Mouse (Mus musculus) kidney, embryonic 15.5 days (tissue): ENCODE results near the gene Aprt. TPM values are rescaled to one million over a fixed set of nuclear protein-coding genes. Genes with fewer than 3 reads are reported as not detected.

ENCODE experiments used
- ATAC-seq: fragments of 200-750 bp; cut with Nextera tagmentation; replicated peaks from 2 replicates; pipeline ENCODE4 v1.8.0; 2017; ENCODE audit warnings: moderate TSS enrichment; ENCODE audit not compliant: low FRiP score
- H3K27ac ChIP-seq: fragments of 300-500 bp; sonication (generic); 2 replicates; pipeline ENCODE4 v1.5.1; 2015; ENCODE audit warnings: mild to moderate bottlenecking, inconsistent platforms
- H3K27me3 ChIP-seq: fragments of 300-500 bp; sonication (generic); 2 replicates; pipeline ENCODE4 v1.6.1; 2015; ENCODE audit warnings: inconsistent platforms
- H3K36me3 ChIP-seq: fragments of 300-500 bp; sonication (generic); 2 replicates; pipeline ENCODE4 v1.6.1; 2015; ENCODE audit warnings: inconsistent platforms
- H3K4me1 ChIP-seq: fragments of 300-500 bp; sonication (generic); 2 replicates; pipeline ENCODE4 v1.6.1; 2015; ENCODE audit warnings: inconsistent platforms
- H3K4me2 ChIP-seq: fragments of 300-500 bp; sonication (generic); 2 replicates; pipeline ENCODE4 v1.6.1; 2015; ENCODE audit warnings: moderate library complexity, mild to moderate bottlenecking, inconsistent platforms
- H3K4me3 ChIP-seq: fragments of 300-500 bp; sonication (generic); replicated peaks from 2 replicates; pipeline ENCODE4 v1.5.1; 2015; ENCODE audit warnings: mild to moderate bottlenecking, inconsistent platforms
- H3K9ac ChIP-seq: fragments of 300-500 bp; sonication (generic); 2 replicates; pipeline ENCODE4 v1.6.1; 2015; ENCODE audit warnings: mild to moderate bottlenecking, inconsistent platforms
- H3K9me3 ChIP-seq: fragments of 300-500 bp; sonication (generic); replicated peaks from 2 replicates; pipeline ENCODE4 v1.6.1; 2016; ENCODE audit warnings: inconsistent platforms
- WGBS: fragments of 180-500 bp; shearing (Covaris S2); methylation state at CpG from one replicate; pipeline ENCODE4 v1.1.7; 2015; ENCODE audit warnings: mixed read lengths; 5-methylcytosine and 5-hydroxymethylcytosine counted together
- polyA plus RNA-seq: library from polyadenylated mRNA; unstranded; fragments of >200 nt; fragmentation: Nextera tagmentation; extraction: Ambion mirVana; gene quantifications from 2 replicates; pipeline ENCODE4 v1.2.1, GENCODE M21; 2015

Aprt gene
- polyA plus RNA-seq, 1 experiment from 2014 or later, result 353 TPM

DNA sequence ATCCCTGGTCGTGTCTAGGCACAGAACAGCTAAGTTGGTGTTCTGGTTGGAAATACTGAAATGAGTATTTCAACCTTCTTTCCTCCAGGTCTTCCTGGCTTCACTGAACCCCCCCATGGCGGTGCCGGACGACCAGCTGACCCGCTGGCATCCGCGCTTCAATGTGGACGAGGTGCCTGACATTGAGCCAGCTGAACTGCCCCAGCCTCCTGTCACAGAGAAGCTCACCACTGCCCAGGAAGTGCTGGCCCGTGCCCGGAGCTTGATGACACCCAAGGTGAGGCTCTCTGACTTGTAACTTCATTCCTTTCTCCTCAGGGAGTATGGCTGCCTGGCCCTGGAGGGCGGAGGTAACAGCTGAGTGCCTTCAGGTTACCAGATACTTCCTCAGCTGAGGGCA, 5.6 kb downstream of the Aprt start:
- Histone ChIP-seq H3K4me1 (peaks cover 65% of the 10 kb centered on the region), H3K9me3 (no peaks in the 10 kb centered on the region), H3K4me3 (no peak overlapping the region), H3K4me2 (no peak overlapping the region), H3K27me3 (no peaks in the 10 kb centered on the region), H3K27ac (no peak overlapping the region), H3K36me3 (peaks cover 54% of the 10 kb centered on the region), H3K9ac (no peak overlapping the region)
- WGBS, result 89% methylated on average over 11 of the region's 11 CpGs
- no peak for ATAC-seq

DNA sequence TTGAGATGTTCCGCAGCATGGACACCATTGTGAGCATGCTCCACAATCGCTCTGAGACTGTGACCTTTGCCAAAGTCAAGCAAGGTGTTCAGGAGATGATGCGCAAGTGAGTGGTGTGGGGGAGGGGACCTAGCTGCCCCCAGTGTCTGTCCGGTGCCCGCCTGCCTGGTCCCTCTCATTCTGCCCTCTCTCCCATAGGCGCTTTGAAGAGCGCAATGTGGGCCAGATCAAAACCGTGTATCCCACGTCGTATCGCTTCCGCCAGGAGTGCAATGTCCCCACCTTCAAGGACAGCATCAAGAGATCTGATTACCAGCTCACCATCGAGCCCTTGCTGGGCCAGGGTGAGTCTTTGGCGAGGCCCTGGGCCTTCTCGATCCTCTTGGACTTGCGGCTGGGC, 6.7 kb downstream of the Aprt start:
- Histone ChIP-seq H3K27ac (no peak overlapping the region), H3K4me3 (peak overlapping the region; percentile 91; the same call in 1 of the 2 replicates), H3K4me2 (no peak overlapping the region), H3K27me3 (no peaks in the 10 kb centered on the region), H3K9me3 (no peaks in the 10 kb centered on the region), H3K9ac (no peak overlapping the region), H3K36me3 (peaks cover 54% of the 10 kb centered on the region), H3K4me1 (peaks cover 53% of the 10 kb centered on the region)
- no peak for ATAC-seq
- 95% methylated on average over 16 of the region's 16 CpGs for WGBS

DNA sequence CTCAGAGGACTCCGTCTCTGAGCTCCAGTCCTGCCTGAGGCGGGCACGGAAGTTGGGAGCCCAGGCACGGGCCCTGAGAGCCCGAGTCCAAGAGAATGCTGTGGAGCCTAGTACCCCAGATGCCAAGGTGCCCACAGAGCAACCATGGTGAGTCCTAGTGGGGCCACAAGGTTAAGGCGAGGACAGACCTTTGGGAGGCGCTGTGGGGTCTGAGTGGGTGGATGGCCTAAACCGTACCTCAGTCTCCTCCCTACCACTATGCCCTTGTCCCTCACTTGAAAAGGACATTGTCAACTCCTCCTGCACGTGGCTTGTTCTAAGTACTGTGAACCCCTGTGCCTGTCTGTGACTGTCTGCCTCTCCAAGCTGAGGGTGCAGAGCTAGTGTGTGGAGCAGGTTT, 7.4 kb downstream of the Aprt start:
- Histone ChIP-seq H3K4me2 (peak overlapping the region; percentile 83), H3K27ac (peak overlapping the region; percentile 37; the same call in 1 of the 2 replicates), H3K9me3 (no peaks in the 10 kb centered on the region), H3K4me3 (peak overlapping the region; percentile 91), H3K27me3 (no peaks in the 10 kb centered on the region), H3K36me3 (peaks cover 51% of the 10 kb centered on the region), H3K9ac (peak overlapping the region; percentile 90), H3K4me1 (peaks cover 47% of the 10 kb centered on the region)
- WGBS, result 65% methylated on average over 9 of the region's 9 CpGs
- no peak for ATAC-seq

DNA sequence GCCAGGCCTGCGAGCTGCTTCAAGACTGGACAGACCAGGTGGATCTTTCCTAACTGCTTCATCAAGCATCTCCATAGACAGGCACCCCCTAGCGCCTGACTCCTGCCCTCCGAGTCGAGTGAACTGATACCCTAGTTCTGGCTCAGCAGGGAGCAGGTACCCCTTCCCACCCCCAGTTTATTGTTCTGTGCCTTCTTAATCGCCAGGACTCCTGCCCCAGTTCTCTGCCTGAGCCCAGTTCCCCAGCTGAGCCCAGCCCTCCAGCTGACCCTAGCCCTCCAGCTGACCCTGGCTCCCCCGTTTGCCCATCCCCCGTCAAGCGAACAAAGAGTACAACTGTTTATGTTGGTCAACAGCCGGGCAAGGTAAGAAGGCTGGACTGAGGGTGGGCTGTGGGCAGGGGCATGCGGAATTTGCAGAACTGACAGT, 7.8 kb downstream of the Aprt start:
- Histone ChIP-seq H3K27me3 (no peaks in the 10 kb centered on the region), H3K36me3 (peaks cover 47% of the 10 kb centered on the region), H3K9ac (peak overlapping the region; percentile 90), H3K9me3 (no peaks in the 10 kb centered on the region), H3K27ac (peak overlapping the region; percentile 37; the same call in 1 of the 2 replicates), H3K4me2 (peak overlapping the region; percentile 83), H3K4me3 (peak overlapping the region; percentile 91), H3K4me1 (peaks cover 42% of the 10 kb centered on the region)
- ATAC-seq, result no peak
- whole genome bisulfite sequencing, result 8% methylated on average over 10 of the region's 10 CpGs

DNA sequence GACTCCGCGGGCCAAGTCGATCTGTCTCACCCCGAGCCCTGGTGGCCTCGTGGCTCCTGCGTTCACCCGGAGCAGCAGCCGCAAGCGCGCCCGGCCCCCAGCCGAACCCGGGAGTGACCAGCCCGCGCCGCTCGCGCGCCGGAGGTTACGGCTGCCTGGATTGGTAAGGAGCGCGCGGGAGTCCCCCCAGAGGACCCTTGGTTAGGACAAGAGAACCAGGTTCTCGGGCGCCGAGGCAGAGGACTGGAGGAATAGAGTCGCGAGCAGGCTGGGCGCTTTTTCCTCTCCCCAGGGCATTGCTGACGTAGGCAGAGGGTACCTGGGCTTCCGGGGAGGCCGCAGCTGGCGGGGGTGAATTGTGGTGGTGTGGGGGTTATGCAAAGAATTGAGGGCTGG, 8.6 kb downstream of the Aprt start:
- H3K36me3 ChIP-seq, result peaks cover 40% of the 10 kb centered on the region
- H3K27me3 ChIP-seq, result no peaks in the 10 kb centered on the region
- ATAC-seq, result peak; percentile 41
- peak overlapping the region; percentile 90 for H3K9ac ChIP-seq
- no peaks in the 10 kb centered on the region for H3K9me3 ChIP-seq
- 0% methylated on average over 34 of the region's 34 CpGs for WGBS
- H3K27ac ChIP-seq, result peak overlapping the region; percentile 97
- peak overlapping the region; percentile 83 for H3K4me2 ChIP-seq
- H3K4me1 ChIP-seq, result peaks cover 37% of the 10 kb centered on the region
- peak overlapping the region; percentile 91 for H3K4me3 ChIP-seq

DNA sequence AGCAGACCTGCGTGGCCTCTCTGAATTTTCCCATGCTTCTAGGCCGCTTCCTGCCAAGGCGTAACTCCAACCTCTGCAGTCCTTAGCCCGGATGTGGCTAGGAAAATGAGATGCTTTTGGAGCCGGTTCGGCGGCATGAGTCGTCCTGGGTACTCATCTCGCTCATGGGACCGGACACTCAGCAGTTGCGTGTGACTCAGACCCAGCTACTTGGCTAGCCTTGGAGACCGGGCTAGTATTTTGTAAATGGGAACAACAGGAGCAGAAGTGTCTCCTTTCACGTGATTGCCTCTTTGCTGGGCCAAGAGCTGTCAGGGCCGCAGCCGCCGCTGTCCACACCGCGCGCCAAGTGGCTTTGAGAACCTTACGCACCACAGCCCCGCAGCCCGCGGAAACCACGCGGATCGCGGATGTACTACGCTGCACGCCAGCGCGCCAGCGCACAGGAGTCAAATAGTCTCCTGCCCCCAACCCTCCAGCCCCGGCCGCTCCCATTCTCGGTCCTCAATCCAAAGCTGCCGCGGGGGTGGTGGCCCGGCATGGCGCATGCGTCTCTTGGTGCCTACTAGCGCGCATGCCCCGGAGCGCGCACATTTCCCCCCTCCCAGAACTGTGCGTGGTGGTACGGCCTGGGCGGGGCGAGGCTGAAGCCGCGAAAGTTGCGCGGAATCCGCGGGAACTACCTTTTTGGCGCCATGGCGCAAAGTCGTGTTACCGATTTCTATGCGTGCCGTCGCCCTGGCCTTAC, 9.2 kb downstream of the Aprt start, which contains the start of gene Cdt1:
TSS of gene Cdt1 (plus strand) at position 655 of the 748 bp plus-strand sequence.
- H3K27me3 ChIP-seq, result no peaks in the 10 kb centered on the region
- H3K9me3 ChIP-seq, result no peaks in the 10 kb centered on the region
- H3K9ac ChIP-seq, result peak within 1 kb of the TSS; percentile 90
- H3K4me2 ChIP-seq, result peak within 1 kb of the TSS; percentile 83
- ATAC-seq, result peak; percentile 95
- H3K4me1 ChIP-seq, result peaks cover 35% of the 10 kb centered on the region
- H3K4me3 ChIP-seq, result peak within 1 kb of the TSS; percentile 91
- under 1% methylated on average over 62 of the region's 62 CpGs for WGBS
- H3K27ac ChIP-seq, result peak within 1 kb of the TSS; percentile 97
- peaks cover 34% of the 10 kb centered on the region for H3K36me3 ChIP-seq

DNA sequence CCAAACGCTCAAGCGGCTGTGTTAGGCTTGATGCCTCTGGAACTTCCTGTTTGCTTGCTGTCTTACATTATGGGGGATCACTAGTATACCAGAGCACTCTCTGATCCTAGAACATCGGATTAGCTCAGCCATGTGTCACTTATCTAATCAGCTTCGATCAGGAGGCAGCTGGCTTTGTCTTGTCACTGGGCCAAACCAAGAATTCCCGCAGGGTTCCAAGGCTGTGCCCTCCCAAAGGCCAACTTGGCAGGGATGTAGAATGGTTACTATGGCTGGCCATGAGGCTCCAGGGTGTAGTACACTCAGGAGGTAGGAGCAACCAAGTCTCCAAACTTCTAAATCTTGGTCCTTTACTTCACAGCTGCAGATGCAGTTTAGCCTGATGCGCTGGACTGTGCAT, 9.9 kb downstream of the Aprt start:
- WGBS, result 43% methylated on average over 6 of the region's 6 CpGs
- peaks cover 35% of the 10 kb centered on the region for H3K4me1 ChIP-seq
- peak overlapping the region; percentile 91 for H3K4me3 ChIP-seq
- no peaks in the 10 kb centered on the region for H3K9me3 ChIP-seq
- H3K4me2 ChIP-seq, result peak overlapping the region; percentile 83
- no peak for ATAC-seq
- peak overlapping the region; percentile 97 for H3K27ac ChIP-seq
- no peaks in the 10 kb centered on the region for H3K27me3 ChIP-seq
- H3K36me3 ChIP-seq, result peaks cover 26% of the 10 kb centered on the region
- peak overlapping the region; percentile 90 for H3K9ac ChIP-seq

DNA sequence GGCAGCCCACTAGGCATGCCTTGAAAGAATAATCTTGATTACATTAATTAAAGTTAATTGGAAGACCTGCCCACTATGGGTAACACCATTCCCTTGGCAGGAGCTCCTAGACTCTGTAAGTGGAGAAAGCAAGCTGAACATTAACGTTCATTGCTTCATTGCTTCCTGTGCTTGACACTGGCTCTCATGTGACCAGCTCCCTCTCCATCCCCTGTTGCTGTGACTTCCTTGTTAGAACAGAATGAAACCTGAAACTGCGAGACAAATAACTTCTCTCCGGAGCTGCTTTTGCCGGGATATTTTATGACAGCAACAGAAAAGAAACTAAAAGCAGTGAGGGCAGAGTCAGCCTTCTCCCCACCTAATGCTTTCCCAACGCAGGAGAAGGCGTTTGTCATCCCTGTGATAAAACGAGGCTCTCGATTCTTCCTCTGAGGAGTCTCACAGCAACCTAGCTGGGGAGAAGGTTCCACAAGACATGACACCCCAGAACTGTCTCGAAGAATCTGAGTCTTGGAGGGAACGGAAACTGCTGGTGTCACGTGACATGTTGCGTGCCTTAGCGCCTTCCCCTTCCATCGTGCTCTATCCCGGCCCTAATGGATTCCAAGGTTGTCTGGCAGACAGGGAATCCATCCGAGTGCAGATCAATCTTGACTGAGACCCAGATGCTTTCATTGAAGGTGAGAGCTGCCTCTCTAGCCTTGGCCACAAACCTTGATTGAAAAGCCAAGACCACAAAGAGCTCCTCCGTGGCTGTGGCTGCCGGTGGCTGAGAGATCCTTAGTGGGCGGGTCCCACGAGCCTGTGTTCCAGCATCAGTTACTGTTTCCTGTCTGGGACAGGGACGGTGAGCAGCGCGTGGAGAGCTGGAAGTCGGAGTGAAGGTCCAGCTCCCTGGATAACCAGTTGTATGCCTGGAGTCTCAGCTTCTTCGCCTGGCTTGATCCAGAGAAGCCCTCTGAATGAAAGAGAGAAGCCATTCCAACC, 12.1 kb downstream of the Aprt start:
- peak overlapping the region; percentile 46 for H3K27ac ChIP-seq
- ATAC-seq, result no peak
- no peak overlapping the region for H3K9ac ChIP-seq
- H3K4me1 ChIP-seq, result peaks cover 28% of the 10 kb centered on the region
- no peaks in the 10 kb centered on the region for H3K9me3 ChIP-seq
- WGBS, result 67% methylated on average over 25 of the region's 25 CpGs
- peaks cover 5% of the 10 kb centered on the region for H3K36me3 ChIP-seq
- H3K4me3 ChIP-seq, result no peak overlapping the region
- peak overlapping the region; percentile 6; the same call in 1 of the 2 replicates for H3K4me2 ChIP-seq
- no peaks in the 10 kb centered on the region for H3K27me3 ChIP-seq

DNA sequence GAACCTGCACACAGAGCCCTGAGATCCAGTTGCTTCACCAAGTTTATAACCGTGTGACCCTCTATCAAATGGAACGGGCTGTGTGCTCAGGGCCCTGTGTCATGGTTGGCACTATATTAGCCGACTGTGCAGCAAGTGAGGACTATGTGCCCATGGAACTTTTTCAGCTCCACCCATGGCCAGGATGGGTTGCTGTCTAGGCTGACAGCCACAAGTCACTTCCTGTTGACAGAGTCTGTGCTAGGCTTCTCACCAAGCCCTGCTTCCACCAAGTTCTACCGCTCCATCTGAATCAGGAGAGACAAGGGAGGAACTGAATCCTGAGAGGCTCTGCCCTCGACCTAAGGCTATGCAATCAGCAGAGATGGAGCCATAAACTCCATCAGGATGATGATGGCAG, 15.5 kb downstream of the Aprt start:
- H3K9me3 ChIP-seq, result no peaks in the 10 kb centered on the region
- no peak overlapping the region for H3K4me3 ChIP-seq
- H3K9ac ChIP-seq, result no peak overlapping the region
- H3K27me3 ChIP-seq, result no peaks in the 10 kb centered on the region
- peaks cover 26% of the 10 kb centered on the region for H3K4me1 ChIP-seq
- H3K36me3 ChIP-seq, result no peaks in the 10 kb centered on the region
- WGBS, result 79% methylated on average over 5 of the region's 5 CpGs
- no peak overlapping the region for H3K4me2 ChIP-seq
- no peak overlapping the region for H3K27ac ChIP-seq
- no peak for ATAC-seq

DNA sequence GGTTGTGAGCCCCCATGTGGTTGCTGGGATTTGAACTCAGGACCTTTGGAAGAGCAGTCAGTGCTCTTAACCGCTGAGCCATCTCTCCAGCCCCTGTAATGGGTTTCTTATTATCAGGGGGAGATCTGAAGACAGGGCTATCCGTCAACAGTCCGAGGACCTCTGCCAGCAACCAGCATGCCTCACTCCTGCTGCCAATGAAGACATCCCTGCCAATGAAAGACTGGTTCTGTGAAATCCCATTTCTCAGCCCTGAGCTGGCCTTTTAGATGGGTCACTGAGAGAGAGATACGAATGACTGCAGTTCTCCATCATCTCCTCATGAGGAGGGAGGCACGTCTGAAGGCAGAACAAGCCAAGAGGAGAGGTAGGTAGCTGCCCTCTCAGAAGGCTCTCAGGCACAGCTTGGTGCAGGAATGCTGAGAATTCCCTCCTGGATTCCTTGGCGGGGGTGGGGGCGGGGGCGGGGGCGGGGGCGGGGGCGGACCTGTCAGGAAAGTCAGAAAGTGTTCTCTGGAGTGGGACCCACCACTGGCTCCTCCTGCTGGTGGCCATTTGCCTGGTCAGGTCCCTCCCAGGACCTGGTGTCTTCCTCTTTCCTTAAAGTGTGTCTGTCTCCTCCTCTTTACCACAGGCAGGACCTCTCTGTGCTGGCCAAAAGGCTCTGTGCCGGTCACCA, 17.9 kb downstream of the Aprt start:
- H3K9ac ChIP-seq, result no peak overlapping the region
- peaks cover 30% of the 10 kb centered on the region for H3K4me1 ChIP-seq
- no peak overlapping the region for H3K4me3 ChIP-seq
- H3K4me2 ChIP-seq, result no peak overlapping the region
- H3K36me3 ChIP-seq, result no peaks in the 10 kb centered on the region
- H3K9me3 ChIP-seq, result no peaks in the 10 kb centered on the region
- H3K27me3 ChIP-seq, result no peaks in the 10 kb centered on the region
- WGBS, result 18% methylated on average over 12 of the region's 12 CpGs
- H3K27ac ChIP-seq, result peak overlapping the region; percentile 71
- ATAC-seq, result peak; percentile 50; the same call in 1 of the 2 replicates

DNA sequence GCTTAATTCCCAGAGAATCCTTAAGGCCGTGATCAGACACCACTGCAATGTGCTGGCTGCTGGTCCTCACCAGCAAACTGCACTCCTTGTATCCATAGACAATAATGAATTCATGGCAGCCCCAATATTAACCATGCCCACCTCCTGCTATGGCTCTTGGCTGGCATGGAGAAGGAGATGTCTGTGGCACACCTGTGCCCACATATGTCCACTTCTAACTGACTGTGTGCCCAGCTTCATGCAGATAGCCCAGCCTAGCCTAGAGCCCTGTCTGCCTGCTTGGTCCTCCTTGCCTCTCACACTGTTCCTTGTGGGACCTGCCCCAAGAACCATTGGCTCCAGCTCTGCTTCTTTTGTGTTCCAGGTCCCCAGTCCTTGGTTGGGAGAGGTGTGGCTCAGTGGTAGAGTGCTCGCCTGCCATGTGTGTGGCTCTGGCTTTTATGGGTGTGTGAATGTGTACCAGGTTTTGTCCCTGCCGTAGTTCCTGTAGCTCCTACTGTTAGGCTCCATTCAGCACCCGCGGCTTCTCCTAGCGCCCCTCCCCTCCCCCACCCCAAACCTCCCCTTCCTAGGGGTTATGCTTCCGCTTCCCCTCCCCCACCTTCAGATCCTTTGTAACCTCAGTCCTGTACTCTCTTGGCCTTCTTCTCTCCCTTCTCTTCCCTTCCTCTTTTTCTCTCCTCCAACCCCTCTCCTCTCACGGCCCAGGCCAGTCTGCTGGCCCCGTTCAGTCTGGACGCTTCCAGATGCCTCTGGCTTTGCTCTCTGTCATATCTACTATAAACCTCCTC, 19.3 kb downstream of the Aprt start:
- Histone ChIP-seq H3K4me3 (no peak overlapping the region), H3K36me3 (no peaks in the 10 kb centered on the region), H3K27me3 (no peaks in the 10 kb centered on the region), H3K9me3 (no peaks in the 10 kb centered on the region), H3K4me2 (no peak overlapping the region; the same call in 1 of the 2 replicates), H3K27ac (0 out of 2 replicates have a peak overlapping the region, but pooled peaks have one; percentile 82), H3K4me1 (peaks cover 30% of the 10 kb centered on the region), H3K9ac (no peak overlapping the region)
- WGBS, result 42% methylated on average over 10 of the region's 10 CpGs
- no peak for ATAC-seq
